Mouse (Mus musculus): ENCODE data around the gene Myoz1.
"Not testable (repeated sequence)": the region's sequence is repeated elsewhere in the genome, so short reads cannot be mapped to it uniquely, and the experiment has no call there.

Myoz1 gene

GRCm38 (mm10) chr14:20638702-20639101 lies 17.6 kb downstream of the Myoz1 start:
- DNase-seq (ENCODE audit: low spot score in 2 of 2): no peak

DNA sequence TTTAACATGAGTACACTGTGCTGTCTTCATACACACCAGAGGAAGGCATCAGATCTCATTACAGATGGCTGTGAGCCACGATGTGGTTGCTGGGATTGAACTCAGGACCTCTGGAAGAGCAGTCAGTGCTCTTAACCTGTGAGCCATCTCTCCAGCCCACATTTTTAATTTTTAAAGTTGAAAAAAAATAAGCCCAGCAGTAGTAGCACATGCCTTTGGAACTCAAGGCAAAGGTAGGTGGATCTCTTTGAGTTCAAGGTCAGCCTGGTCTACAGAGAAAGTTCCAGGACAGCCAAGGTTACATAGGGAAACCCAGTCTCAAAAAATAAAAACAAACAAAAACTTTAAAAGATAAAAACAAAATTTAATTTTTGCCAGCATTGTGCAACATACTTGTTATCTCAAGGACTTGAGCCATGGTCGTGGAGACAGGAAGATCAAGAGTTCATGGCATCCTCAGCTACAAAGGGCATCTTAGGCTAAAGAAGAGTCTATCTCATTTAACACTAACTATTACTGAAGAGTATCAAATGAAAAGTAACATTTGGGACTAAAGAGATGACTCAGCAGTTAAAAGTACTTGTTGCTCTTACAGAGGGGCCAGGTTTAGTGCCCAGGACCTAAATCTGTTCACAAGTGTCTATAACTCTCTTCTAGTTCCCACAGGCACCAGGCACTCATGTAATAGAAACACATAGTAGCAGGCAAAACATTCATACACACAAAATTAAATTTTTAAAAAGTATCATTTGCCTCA lies 18.3 kb downstream of the Myoz1 start:
- DNase-seq (ENCODE audit: low spot score in 2 of 2): no peak

- DNase-seq (ENCODE audit: low spot score in 2 of 2): not testable (repeated sequence)
Observed at GRCm38 (mm10) chr14:20636968-20637367, 19.4 kb downstream of the Myoz1 start.

DNA sequence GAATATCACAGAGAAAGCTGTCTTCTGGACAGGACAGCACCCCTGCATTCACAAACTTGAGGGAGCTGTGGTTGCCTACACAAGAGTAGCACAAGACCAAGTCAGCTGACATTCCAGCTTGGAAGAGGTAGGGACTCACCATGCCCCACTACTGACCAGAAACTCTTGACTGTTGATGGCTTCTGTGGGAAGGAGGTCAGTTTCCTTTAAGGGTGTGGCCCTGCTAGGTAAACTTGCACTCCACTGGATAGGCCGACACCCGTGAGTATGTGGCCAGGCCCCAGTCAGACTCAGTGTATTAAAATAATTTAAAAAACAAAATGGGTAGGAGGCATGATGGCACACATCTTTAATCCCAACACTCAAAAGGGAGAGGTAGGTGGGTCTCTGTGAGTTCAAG lies 20.8 kb downstream of the Myoz1 start:
- DNase-seq (ENCODE audit: low spot score in 2 of 2): no peak

GRCm38 (mm10) chr14:20631253-20631652 lies 25.1 kb downstream of the Myoz1 start:
- DNase-seq (ENCODE audit: low spot score in 2 of 2): no peak

- no peak for DNase-seq (ENCODE audit: low spot score in 2 of 2)
Observed at GRCm38 (mm10) chr14:20626971-20627370, 29.4 kb downstream of the Myoz1 start.

GRCm38 (mm10) chr14:20626447-20626846 lies 29.9 kb downstream of the Myoz1 start:
- no peak for DNase-seq (ENCODE audit: low spot score in 2 of 2)

- no peak for DNase-seq (ENCODE audit: low spot score in 2 of 2)
Observed at GRCm38 (mm10) chr14:20622907-20623306, 33.4 kb downstream of the Myoz1 start.

DNA sequence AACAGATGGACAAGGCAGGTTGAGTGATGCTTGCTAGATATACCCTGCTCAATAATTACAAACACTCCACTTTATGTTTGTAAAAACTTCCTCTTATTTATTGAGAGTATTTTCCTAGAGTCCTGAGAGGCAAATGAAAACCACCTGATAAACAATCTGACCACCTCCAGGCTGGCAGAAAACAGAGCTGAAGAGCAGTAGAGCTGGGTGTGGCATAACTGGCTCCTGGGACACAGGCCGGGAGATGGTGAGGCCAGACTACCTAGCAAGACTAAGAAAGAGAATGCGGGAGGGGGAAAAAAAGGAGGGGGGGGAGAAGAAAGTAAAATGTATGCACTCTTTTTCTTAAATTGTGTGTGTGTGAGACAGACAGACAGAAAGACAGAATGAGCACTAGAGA lies 33.9 kb downstream of the Myoz1 start:
- no peak for DNase-seq (ENCODE audit: low spot score in 2 of 2)

DNA sequence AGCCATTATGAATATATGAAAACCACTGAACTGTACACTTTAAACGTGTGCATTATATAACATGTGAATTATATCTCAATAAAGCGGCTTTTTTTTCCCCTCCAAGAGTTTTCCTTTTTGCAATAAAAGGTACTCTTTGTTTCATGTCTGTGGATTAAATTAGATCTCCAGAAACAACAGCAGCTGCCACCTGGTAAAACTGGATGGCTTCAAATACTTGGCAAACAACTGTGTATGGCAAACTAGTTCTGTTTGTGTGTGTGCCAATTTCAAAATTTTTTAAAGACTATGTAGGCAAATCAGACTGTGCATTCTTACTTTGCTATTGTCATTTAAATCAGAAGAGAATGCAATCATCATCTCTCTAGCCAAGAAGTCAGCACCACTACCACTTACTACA lies 34.4 kb downstream of the Myoz1 start:
- DNase-seq (ENCODE audit: low spot score in 2 of 2): no peak

DNA sequence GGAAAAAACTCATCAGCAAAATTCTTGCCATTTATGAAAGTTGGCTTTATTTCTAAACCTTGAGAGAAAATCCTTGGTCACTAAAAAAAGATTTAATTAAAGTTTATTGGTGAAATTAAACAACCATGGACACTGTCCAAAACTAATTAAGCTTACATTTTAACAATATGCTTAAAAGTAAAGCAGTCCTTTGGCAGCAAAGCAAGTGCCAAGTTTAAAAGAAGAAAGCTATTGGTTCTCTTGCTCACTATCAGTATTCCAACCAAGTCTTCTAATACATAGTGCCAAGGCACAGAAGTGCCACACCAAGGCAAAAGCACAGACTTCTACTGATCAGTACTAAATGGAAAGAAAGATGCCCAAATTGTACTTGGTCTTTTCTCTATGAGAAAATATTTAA lies 37.2 kb downstream of the Myoz1 start:
- peak in 1 of 2 experiments; percentile 13 for DNase-seq (ENCODE audit: low spot score in 2 of 2)

GRCm38 (mm10) chr14:20618211-20618610 lies 38.1 kb downstream of the Myoz1 start:
- peak in 1 of 2 experiments; percentile 7 for DNase-seq (ENCODE audit: low spot score in 2 of 2)

GRCm38 (mm10) chr14:20616421-20616820 lies 39.9 kb downstream of the Myoz1 start:
- DNase-seq (ENCODE audit: low spot score in 2 of 2): peak in 1 of 2 experiments; percentile 16

DNA sequence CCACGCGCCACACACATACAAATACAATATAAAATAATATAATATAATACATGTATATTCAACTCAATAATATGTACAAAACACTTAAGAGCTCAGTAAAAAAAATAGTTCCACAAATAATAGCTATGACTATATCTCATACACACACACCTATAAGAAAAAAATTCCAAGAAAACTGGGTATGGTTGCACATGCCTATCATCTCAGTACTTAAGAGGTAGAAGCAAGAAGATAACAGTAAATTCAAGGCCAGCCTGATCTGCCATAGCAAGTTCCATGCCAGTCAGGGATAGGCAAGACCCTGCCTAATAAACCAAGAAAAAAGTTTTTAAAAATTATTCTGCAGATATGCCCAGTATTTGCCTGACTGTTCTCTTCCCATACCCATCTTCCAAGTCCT lies 41.3 kb downstream of the Myoz1 start:
- no peak for DNase-seq (ENCODE audit: low spot score in 2 of 2)

GRCm38 (mm10) chr14:20612820-20613219 lies 43.5 kb downstream of the Myoz1 start:
- DNase-seq (ENCODE audit: low spot score in 2 of 2): no peak

GRCm38 (mm10) chr14:20610146-20610545 lies 46.2 kb downstream of the Myoz1 start:
- no peak for DNase-seq (ENCODE audit: low spot score in 2 of 2)

DNA sequence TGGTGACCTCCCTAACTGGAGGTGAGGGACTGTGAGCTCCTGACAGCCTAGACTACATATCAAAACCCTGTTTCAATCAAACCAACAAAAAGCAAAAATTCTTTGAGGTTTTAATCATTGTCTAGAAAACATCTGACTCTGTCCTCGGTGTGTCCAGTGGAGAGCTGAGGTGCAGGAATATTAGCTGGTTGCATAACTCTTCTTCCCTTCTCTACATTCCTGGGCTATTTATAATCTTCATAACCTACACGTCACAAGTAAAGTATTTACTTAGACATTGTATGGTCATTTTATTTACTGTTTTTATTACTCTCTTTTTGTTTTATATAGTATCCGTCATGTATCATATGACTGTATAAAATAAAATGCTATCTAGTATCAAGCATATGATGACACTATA lies 46.8 kb downstream of the Myoz1 start:
- DNase-seq (ENCODE audit: low spot score in 2 of 2): no peak

GRCm38 (mm10) chr14:20607396-20608126 lies 48.8 kb downstream of the Myoz1 start:
- no peak for DNase-seq (ENCODE audit: low spot score in 2 of 2)

DNA sequence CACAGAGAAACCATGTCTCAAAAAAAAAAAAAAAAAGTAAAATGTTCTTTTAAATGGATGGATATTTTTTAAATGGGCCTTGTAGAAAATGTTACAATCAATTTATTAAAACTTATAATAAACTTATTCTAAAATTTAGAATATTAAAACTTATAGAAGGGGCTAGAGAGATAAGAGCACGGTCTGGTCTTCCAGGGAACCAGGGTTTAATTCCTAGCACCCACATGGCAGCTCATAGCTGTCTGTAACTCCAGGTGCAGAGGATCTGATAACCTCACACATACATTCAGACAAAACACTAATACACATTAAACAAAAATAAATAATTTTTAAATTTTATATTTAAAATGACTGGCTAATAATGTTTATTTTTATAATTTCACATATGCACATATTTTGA lies 55.1 kb downstream of the Myoz1 start:
- DNase-seq (ENCODE audit: low spot score in 2 of 2): no peak

- DNase-seq (ENCODE audit: low spot score in 2 of 2): no peak
Observed at GRCm38 (mm10) chr14:20600203-20600602, 56.1 kb downstream of the Myoz1 start.

DNA sequence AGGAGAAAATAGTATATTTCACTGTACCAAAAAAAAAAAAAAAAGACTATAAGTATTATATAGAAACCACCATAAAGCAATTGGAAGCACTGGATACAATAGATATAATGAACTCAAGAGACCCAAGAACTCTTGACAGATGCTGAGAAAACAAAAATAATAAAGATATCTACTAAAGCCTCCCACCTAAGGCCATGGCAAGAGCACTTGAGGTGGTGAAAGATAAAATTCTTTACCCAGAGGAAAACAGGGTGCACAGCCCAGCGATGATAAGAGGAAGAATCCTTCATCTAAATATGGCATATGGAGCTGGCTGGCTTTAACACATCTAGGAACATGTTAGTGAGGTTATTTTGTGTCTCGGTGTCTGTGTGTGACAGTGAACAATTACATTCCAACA lies 56.8 kb downstream of the Myoz1 start:
- no peak for DNase-seq (ENCODE audit: low spot score in 2 of 2)
